Mouse (Mus musculus) frontal cortex, postnatal 14 days (tissue): ENCODE results near the gene Slpi.
"Not testable (repeated sequence)": the region's sequence is repeated elsewhere in the genome, so short reads cannot be mapped to it uniquely, and the experiment has no call there.

Experiments
- DNase-seq, 2 experiments: peaks; one replicate each; pipeline ENCODE4 v3.0.0; 2022; ENCODE audit warnings: low spot score in 2 of 2

Gene Slpi

DNA sequence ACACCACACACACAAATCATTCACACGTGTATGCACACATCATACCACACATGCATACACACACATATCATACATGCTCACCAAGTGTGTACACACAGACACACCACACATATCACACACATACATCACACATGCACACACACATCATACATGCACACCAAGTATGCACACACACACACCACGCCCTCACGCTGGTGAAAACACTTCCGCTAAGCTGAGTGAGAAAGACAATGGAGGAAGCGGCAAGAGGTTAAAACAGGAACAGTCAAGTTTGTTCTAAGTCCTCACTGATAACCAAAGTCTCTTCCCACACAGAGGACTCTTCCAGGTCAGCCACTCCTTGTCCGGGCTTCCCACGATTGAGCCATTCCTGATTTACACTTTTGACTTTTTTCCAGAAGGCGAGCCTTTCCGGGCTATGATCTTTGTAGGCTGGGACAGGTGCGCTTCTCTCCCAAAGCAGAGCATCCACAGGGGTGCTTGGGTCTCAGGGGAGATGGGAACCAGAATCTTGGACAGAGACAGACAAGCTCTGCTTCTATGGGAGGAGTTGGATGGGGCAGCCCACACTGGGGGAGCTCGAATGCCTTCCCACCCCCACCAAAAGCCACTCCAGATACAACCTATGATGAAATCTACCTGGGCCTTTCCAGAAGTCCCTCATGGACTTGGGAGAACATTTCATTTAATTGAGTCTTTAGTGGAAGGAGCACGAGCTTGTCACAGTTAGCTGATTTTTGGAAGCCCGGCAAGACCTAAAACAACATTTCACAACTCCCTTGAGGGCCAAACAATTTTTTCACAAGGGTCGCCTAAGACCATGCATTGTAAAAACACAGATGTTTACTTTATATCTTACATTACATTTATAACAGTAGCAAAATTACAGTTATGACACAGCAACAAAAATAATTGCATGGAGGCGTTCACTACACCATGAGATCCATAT lies 11.1 kb downstream of the Slpi start:
- DNase-seq = no peak

DNA sequence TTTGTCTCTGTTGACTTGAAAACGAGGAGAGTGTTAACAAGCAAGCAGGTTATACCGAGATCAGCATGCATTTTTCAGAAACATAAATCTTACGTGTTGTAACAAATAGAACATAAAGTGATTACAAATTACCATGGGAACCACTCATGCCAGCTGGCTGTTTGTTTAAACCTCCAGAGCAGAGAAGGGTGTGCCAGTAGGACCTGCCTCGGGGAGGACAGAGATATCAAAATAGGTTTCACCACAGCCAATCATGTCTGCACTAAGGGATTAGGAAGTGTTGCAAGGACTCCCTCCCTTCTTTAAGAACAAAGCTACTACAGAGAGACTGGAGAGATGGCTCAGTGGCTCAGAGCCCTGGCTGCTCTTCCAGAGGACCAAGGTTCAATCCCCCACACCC lies 15.7 kb downstream of the Slpi start:
- DNase-seq = no peak

DNA sequence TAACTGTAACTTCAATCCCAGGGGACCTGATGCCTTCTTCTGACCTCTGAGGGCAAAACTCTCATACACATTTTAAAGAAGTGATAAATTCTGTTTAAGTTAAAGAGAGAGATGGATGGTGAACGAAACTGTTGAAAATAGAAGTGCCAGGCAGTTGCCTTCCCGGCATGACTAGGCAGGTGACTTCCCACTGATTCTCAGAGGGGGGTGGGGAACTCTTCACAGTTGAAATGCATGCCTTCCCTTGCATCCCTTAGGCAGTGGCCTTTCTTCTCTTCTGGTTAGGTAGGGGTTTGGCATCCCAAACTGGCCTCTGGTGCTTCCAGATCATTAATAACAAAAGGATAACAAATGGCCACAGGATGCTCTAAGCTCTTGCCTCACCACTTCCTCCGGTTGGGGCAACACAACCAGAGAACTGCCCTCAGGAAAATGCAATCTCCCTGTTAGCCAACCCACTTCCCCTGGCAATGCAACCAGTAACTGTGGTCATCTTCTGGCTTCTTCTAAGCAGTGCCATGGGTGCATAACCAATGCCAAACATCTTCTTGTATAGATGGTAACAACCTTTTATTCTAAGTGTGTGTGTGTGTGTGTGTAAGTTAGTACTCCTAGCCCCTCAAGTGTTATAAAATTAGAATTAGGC lies 16.4 kb downstream of the Slpi start:
- DNase-seq = no peak

DNA sequence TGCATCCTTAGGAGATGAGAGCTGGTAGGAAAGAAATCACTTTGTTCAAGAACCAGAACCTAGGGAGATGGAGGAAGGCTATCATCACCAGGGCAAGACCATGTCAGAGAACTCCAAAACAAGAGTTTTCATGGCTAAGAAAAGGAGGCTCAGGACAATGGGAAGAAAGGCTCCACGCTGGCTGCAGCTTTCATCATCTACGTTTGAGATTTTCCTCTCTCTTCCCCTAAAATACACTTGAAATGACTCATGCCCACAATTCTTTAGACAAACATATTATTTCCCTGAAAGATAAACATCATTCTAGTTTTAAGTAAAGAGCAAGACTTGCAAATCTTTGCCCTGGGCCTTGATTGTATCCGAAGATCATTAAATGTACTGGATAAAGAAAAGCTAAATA lies 17.5 kb downstream of the Slpi start:
- DNase-seq = no peak

DNA sequence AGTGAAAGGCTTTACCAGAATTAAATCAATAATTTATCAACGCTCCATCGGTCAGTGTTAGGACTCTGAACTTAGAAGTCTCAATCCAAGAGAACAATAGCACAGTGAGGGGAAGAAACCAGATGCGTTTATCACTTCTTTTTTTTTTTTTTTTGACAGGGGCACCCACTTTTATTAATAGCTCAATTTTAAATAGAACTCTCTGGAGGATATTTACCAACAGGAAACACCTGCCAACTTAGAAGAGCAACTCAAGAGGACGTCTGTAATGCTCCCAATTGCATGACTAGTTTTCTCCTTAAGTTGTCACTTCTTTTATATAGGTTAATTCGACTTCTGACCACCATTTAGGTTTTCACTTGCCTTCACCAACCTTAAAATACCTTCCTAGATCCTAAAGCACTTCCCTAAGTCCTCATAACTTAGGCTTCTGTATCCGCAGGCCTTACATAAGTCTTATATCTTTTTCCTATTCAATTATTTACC lies 20.2 kb downstream of the Slpi start:
- no peak for DNase-seq

DNA sequence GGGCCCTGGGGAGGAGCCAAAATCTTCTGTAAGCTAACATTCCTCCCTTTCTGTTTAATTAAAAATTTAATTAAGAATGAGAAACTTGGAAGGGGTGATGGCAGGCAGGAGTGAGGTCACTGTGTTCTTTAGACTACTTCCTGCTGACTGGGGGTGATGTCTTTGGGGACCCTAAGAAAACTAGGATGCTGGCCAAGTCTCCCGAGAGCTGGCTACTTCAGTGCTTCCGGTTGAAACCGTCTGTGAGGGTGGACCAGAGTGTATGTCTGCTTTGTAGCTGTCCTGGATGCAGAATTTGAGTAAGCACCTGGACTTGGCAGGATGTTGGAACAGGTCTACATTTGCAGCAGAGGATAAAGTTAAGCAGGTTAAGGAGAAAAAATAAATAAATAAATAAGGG lies 21.9 kb downstream of the Slpi start:
- DNase-seq = no peak

DNA sequence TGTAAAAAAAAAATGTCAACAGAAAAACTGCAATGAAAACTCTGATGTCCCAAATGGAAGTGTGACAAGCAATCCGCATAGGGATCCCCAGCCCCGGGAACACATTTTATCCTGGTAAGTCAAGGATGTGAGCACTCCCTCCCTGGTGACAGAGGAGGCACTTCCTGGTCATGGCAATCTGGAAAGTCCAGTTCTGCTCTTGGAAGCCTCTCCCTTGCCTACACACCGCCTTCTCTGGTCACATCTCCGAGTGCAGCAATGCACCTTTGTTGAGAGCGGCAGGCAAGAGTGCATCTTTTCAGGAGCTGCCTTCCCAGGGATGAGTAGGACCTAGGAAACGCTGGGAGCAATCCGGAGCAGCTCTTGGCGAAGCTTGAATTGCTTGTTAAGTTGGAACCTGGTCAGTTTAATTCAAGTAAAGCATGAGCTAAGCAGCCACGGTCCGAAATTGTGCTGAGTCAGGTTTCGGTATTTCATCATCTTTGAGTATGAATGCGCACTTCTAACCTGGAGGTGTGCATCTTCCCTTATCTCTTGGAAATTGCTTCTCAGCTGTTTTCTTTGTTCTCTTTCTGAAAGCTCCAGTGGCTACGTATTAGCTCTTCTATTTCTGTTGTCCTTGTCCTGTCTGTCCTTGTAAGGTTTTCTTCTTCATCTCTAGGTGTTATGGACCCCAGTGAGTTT lies 27.8 kb downstream of the Slpi start:
- DNase-seq = no peak

DNA sequence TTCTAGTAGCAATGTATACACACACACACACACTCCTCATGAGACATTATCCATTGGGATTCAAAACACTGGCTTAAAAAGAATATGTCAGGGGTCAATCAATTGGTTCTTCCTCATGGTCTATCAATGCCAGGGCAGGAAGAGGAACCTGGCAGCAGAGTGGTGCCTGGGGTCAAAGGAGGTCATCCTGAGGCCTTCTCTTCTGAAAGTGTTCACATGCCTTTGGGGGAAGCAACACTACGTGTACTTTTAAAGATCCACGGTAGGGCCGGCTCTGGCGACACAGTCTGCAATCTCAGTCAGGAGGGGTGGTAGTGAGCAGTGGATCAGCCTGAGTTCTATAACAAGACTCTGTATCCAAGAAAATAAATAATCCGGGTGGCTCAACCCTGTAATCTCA lies 29.2 kb downstream of the Slpi start:
- DNase-seq = no peak

DNA sequence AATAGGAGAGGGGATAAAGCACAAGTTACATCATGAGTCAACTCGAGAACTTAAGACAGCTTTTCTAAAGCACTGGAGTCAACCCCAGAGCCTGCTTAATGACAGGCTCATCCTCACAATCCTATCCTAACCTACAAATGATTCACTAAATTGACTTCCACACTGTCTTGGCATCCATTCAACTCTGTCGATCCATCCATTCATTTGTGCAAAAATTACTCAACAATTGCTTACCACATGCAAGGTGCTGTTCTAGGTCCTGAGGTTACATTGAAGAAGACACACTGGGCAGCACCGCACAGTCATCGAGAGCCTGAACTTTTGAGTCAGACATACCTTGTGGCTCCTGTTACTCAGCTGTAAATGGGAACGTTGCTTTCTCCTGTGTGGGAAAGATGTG lies 29.9 kb downstream of the Slpi start:
- DNase-seq = no peak

DNA sequence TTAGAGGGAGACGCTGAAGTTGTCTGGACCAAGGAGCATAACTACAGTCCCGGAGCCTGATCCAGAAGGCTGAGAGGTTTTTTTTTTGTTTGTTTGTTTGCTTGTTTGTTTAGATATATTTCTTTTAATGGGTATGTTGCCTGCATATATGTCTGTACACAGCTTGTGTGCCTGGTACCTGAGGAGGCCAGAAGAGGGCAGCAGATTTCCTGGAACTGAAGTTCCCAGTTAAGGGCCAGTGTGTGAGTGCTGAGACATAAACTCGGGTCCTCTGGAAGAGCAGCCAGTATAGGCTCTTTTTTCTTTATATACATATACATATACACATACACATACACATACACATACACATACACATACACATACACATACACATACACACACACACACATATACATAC lies 30.5 kb downstream of the Slpi start:
- no peak for DNase-seq

DNA sequence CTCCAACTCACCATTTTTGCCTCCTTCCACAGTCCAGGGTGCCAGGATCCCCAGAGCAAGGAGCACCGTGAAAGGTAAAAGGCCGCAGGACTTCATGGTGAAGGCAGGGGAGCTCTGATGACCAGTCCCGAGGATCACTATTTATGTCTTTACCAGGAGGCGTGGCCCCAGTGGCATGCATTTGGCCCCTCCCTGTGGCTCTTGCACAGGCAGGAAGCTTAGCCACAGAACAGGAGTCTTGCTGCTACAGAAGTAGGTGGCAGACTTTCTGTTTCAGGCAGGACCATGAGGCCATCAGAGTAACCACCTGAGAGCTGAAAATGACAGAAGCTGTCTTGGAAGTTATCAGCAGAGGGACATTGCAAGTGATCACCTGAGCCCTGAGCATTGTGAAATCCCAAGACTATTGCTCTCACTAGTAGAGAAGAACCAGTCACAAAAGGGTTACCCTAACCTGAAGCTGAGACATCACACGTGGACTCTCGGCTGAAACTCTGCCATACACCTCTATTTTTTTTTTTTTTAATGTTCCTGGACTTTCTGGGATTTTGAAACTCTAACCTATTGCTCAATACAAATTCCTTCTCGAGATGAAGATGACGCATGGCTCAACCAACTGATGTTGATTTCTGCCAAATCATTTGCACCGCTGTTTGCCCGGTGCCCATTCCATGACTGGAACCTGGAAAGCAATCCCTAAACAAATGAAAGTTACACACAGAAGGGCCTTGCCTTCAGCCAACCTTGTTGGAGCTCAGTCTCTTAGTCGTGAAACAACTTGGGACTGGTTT lies 32.5 kb downstream of the Slpi start:
- no peak for DNase-seq

DNA sequence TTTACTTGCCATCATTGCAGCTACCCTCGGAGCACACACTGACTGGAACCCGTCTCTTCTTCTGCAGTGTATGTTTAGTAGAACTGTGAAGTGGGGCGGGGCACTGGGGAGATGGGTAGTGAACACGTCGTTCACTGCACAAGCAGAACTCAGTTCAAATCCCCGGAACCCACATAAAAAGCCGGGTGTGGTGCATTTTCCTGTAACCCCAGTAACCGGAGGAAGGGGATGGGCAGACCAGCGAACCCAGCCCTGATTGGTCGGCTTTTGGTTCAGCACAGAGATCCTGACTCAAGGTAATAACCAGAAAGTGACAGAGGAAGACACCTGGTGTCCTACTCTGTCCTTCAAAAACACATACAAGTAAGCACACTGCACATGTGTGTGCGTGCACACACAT lies 35.5 kb downstream of the Slpi start:
- no peak for DNase-seq

DNA sequence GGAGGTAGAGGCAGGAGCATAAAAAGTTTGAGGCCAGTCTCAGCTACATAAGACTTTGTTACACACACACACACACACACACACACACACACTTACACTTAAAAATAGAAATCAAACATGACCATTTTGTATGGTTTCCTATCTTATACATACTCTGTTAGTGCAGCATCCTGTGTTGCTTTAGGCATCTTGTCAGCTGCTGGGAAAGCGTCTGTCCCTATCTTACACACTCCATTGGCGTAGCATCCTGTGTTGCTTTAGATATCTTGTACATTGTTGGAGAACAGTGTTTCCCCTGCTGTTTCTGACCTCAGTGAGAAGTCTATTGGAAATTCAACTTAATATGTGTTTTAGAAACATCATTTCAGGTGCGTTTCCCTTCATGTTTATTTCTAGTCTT lies 36.2 kb downstream of the Slpi start:
- no peak for DNase-seq

DNA sequence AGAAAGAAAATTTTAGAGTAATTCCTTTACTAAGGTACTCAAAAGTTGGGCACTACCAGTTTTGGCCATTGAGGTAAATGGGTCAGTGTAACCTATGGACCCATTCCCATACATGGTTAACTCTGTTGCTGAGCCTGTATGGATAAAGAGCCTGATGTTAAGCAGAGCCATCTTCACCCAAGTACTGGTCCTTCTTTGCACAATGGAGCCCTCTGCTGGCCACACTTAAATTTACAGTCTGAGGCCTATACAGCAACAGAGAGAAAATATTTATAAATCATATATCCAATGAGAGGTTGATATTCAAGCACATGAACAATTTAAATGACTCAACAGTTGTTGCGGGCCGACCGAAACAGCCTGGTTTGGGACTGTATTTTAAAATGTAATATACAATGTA lies 39.9 kb downstream of the Slpi start:
- no peak for DNase-seq

DNA sequence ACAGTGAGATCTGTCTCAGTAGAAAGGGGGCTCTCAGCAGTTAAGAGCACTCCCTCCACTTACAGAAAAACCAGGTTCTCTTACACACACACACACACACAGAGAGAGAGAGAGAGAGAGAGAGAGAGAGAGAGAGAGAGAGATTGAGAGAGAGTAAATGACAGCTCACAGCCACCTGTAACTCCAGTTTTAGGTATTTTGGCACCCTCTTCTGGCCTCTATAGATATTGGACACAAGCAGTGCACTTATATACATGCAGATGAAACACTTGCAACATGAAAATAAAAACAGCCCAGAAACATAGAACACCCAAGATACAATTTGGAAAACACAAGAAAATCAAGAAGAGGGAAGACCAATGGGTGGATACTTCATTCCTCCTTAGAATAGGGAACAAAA lies 41.2 kb downstream of the Slpi start:
- not testable (repeated sequence) for DNase-seq

DNA sequence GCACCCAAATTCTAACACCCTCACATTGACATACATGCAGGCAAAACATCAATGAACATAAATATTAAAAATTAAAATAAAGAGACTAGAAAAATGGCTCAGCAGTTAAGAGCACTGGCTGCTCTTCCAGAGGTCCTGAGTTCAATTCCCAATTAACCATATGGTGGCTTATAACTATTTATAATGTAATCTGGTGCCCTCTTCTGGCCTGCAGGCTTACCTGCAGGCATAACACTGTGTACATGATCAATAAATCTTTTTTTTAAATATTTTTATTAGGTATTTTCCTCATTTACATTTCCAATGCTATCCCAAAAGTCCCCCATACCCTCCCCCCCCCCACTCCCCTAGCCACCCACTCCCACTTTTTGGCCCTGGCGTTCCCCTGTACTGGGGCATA lies 45.2 kb downstream of the Slpi start:
- not testable (repeated sequence) for DNase-seq

DNA sequence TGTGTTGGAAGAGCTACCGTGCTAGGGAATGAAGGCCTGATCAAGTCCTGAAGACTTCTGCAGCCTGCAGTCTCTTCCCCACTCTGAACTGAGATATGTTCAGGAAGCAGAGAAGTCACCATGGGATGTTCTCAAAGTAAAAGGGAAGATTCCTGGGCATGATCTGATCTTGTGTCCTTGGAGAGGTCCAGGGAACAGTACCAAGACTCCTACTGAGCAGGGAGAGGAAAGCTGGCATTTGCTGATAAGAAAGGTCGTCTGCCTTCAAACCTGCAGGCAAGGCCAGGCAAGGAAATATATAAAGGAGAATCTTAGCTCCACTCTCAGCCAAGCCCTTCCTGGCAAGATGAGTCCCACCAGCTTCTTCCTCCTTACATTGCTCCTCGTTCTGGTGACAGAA lies 56.5 kb downstream of the Slpi start, which contains the start of gene Svs5:
TSS of gene Svs5 (plus strand) at position 301 of the 400 bp plus-strand sequence.
- not testable (repeated sequence) for DNase-seq

DNA sequence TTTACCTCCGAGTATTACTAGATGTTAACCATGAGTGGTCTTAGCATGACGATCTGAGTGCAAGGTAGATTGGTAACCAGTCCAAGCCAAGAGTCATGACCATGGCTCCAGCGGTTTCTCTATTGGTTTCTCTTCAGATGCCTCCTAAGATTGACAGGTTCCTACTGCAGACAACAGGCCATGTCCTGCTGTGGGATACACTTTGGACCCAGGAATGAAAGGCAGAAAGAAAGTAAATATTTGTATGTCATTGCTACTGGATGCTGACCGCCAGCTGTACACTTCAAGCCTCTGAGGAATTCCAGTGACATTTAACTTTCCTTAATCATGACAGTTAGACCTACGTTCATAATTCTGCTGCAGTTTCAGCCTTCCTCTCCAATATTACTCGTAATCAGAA lies 67.9 kb downstream of the Slpi start:
- DNase-seq = no peak

DNA sequence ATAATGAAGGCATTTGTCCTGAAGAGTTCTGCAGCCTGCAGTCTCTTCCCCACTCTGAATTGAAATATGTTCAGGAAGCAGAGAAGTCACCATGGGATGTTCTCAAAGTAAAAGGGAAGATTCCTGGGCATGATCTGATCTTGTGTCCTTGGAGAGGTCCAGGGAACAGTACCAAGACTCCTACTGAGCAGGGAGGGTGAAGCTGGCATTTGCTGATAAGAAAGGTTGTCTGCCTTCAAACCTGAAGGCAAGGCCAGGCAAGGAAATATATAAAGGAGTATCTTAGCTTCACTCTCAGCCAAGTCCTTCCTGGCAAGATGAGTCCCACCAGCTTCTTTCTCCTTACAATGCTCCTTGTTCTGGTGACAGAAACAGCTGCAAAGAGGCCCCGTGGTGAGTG lies 72.4 kb downstream of the Slpi start, which contains the start of gene Svs6:
TSS of gene Svs6 (plus strand) at position 301 of the 400 bp plus-strand sequence.
- not testable (repeated sequence) for DNase-seq

DNA sequence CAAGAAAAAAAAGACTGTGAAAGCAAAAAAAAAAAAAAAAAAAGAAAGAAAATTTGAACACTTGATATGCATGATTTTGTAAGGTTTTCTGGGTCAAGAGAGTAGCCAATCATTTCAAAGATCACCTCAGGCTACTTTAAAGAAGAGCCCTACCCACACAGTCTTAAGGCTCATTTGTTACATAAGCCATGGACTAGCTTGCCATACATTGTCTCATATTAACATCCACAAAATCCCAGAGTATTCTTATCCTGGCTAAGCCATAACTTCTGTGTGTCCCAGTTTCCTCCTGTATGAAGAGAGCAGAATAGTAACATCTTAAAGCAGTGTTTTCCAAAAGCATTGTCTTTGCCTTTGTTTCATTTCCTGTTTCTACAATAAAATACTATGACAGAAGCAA lies 73.4 kb downstream of the Slpi start:
- DNase-seq = not testable (repeated sequence)

DNA sequence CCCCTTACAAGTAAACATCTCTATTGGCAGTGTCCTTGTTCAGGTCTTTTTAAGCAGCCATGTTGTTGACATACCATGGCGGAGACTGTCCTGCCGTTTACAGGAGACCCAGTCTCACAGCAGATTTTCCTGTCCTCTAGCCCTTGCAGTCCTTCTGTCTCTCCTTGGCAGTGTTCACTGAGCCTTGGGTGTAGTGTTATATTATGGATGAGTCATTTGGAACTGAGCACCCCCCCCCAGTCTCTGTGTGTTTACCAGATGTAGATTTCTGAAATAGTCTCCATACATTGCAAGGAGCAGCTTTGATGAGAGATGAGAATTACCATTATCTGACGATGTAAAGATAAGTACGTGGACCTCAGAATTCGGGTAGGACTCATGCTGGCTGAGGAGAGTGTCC lies 76.3 kb downstream of the Slpi start:
- no peak for DNase-seq
